Mouse (Mus musculus): ENCODE data around the gene Tnnt3. TPM values are rescaled to one million over a fixed set of nuclear protein-coding genes. Genes with fewer than 3 reads are reported as not detected.
A peak's percentile ranks its signal among the peaks of the same experiment; 100 is the strongest.

Tnnt3 gene
- total and polyA plus RNA-seq, 3 experiments, result 1.1 to 1.8 (median 1.3) TPM

DNA sequence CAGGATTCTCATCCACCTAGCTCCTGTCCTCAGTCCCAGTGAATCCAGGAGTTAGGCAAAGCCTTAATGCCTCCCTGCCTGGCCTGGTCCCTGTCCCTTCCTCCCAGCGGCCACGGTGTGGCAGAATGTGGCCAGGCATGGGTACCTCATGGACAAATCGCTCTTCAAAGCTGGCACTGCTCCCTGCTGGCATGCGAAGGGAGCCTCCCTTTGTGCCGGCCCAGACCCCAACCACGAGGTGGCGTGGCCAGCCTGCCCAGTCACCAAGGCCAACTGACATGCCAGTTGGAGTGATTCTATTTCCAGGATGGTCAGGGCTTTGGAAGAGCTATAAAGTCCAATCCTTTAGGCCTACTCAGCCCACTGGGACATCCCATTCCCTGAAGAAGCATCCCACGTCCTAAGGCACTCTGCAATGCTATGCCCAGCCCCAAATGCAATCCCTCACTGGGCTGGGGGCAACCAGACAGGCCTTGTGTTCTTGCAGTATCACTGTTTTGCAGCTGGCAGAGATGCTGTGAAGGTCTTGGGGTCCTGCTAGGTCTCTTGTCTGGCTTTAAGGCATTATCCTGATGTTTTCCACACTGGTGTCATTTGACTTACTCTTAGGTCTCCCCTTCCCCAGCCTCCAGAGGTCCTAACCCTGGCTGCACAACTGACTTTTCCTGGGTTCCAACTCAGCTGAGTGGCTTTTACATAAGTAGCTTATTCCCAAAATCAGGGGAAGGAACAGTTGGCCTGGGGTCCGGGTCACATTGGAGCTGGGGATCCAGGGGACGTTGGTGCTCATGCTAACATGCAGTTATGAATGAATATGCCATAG is 51.5 kb downstream of the Tnnt3 start:
- H3K4me3 ChIP-seq, result no peak overlapping the region

DNA sequence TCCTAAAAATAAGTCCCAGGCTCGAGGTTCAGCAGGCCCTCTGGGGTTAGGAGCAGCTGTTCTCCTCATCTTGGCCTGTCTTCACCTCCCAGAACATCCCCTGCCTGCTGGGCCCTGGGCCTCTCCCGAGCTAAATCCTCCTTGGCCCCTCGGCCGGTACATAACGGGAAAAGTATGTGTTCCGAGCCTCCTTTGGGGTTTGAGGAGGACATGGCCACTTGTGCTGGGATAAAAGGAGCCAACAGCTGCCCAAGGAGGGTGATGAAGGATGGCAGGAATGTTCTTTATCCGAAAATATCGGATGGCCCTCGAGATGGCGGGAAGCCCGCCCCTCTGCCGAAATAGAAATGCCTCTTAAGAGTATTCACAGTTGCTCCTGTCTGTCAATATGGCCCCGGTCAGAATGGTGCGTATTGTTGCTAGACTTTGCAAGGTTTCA is 52.3 kb downstream of the Tnnt3 start:
- TF ChIP-seq EP300 (IDR thresholded peaks at IDR 0.05; ENCODE audit: insufficient read depth, low read depth, low read length) (no peak), POLR2A (IDR thresholded peaks at IDR 0.05; ENCODE audit: insufficient read depth, low read depth, low read length) (no peak), CTCF (IDR thresholded peaks at IDR 0.05) (no peak)
- intact Hi-C loops (cut with DNase I), result loop anchor here (2.0 kb wide), 1 partner anchor 30 kb away; no protein-coding TSS in a partner anchor
- 71% methylated on average over 14 of the region's 14 CpGs for WGBS
- H3K9ac ChIP-seq (ENCODE audit: low read depth, low read length), result no peak overlapping the region
- no peaks in the 10 kb centered on the region for H3K27me3 ChIP-seq (ENCODE audit: control insufficient read depth, insufficient read depth, low read length)
- H3K36me3 ChIP-seq (ENCODE audit: control insufficient read depth, insufficient read depth, low read length), result no peaks in the 10 kb centered on the region
- DNase-seq, result peak in 1 of 2 experiments; percentile 34
- no peaks in the 10 kb centered on the region for H3K4me1 ChIP-seq (ENCODE audit: control insufficient read depth, insufficient read depth, low read length)
- no peaks in the 10 kb centered on the region for H3K79me2 ChIP-seq (replicated peaks; ENCODE audit: control insufficient read depth, insufficient read depth, low read length)
- H3K27ac ChIP-seq, result no peak overlapping the region
- H3K4me3 ChIP-seq, result no peak overlapping the region

More for the DNA sequence above, 51.5 kb downstream of the Tnnt3 start:
- Histone ChIP-seq H3K4me1 (ENCODE audit: control insufficient read depth, insufficient read depth, low read length) (no peaks in the 10 kb centered on the region), H3K9ac (ENCODE audit: low read depth, low read length) (no peak overlapping the region), H3K36me3 (ENCODE audit: control insufficient read depth, insufficient read depth, low read length) (no peaks in the 10 kb centered on the region), H3K79me2 (replicated peaks; ENCODE audit: control insufficient read depth, insufficient read depth, low read length) (no peaks in the 10 kb centered on the region), H3K27ac (no peak overlapping the region), H3K27me3 (ENCODE audit: control insufficient read depth, insufficient read depth, low read length) (no peaks in the 10 kb centered on the region)
- TF ChIP-seq CTCF (IDR thresholded peaks at IDR 0.05) (peak; percentile 66), POLR2A (IDR thresholded peaks at IDR 0.05; ENCODE audit: insufficient read depth, low read depth, low read length) (no peak)
- DNase-seq, result peak; percentile 53 to 65
- intact Hi-C loops (cut with DNase I), result loop anchor here (2.0 kb wide), 1 partner anchor 31 kb away; no protein-coding TSS in a partner anchor
- 72% methylated on average over 10 of the region's 10 CpGs for WGBS

DNA sequence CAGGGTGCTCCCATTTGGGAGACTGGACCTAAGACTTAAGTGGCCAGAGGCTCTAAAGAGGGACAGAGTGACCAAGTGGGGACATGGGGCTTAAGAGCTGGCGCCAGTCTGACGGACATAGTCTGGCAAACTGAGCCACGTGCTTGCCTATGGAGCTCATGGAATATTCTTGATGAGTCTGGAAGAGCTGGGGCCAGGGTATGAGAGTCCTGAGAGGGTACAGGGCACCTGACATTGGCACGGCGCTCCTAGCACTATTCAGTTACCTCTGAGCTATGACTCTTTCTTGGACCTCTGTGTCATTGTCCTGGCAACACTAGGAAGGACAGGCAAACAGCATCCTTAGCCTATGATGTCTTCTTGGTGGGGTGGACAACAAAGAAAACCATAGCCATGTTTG is 53.1 kb downstream of the Tnnt3 start:
- Histone ChIP-seq H3K9ac (ENCODE audit: low read depth, low read length) (no peak overlapping the region), H3K27me3 (ENCODE audit: control insufficient read depth, insufficient read depth, low read length) (no peaks in the 10 kb centered on the region), H3K4me3 (no peak overlapping the region), H3K4me1 (ENCODE audit: control insufficient read depth, insufficient read depth, low read length) (no peaks in the 10 kb centered on the region), H3K36me3 (ENCODE audit: control insufficient read depth, insufficient read depth, low read length) (no peaks in the 10 kb centered on the region), H3K79me2 (replicated peaks; ENCODE audit: control insufficient read depth, insufficient read depth, low read length) (no peaks in the 10 kb centered on the region), H3K27ac (no peak overlapping the region)
- WGBS, result 95% methylated on average over 5 of the region's 5 CpGs
- DNase-seq, result no peak
- TF ChIP-seq CTCF (IDR thresholded peaks at IDR 0.05), result no peak
- intact Hi-C loops (cut with DNase I), result loop anchor here (2.0 kb wide), 1 partner anchor 29 kb away; no protein-coding TSS in a partner anchor

DNA sequence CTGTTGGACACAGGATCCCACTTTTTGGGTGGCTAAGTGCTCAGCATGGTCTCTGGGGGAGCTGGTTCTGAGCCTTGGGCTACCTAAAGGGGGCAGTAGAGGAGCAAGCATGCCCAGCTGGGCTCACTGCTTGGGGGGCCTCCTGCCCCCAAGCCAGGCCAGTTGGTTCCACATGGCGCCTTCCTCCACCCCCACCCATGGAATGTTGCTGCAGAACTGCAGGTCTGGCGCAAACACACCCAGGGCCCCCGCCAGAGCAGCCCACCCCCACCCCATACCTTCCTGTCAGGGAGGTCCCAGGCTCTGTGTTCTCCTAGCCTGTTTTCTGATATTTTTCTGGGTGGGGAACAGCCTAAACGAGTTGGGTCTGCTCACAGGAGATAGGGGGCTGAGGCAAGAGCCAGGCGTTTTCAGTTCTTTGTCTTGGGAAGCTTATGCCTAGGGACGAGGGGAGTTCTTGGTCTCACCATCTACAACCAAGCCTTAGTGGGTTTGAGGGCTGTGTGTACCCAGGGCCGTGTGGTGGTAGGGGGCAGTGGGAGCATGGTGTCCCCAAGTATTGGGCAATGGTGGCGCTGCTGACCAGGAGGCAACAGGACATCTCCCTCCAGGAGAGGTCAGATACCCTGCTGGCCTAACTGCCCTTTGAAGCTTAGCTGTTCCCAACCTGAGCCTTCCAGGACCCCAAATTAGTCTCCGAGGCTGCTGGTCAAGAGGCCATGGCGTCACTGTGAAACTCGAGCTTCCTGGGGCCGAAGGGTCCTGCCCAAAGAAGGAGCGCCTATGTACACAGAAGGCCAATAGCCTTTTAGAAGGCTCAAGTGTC is 54.2 kb downstream of the Tnnt3 start:
- 78% methylated on average over 13 of the region's 13 CpGs for WGBS
- H3K4me1 ChIP-seq (ENCODE audit: control insufficient read depth, insufficient read depth, low read length), result no peaks in the 10 kb centered on the region
- no peak overlapping the region for H3K9ac ChIP-seq (ENCODE audit: low read depth, low read length)
- no peak overlapping the region for H3K27ac ChIP-seq
- TF ChIP-seq POLR2A (IDR thresholded peaks at IDR 0.05; ENCODE audit: insufficient read depth, low read depth, low read length) (no peak), CTCF (IDR thresholded peaks at IDR 0.05) (0 out of 2 replicates have a peak, but pooled peaks have one; percentile 7)
- intact Hi-C loops (cut with DNase I), result no loop called here
- DNase-seq, result no peak
- H3K4me3 ChIP-seq, result no peak overlapping the region
- H3K79me2 ChIP-seq (replicated peaks; ENCODE audit: control insufficient read depth, insufficient read depth, low read length), result no peaks in the 10 kb centered on the region
- no peaks in the 10 kb centered on the region for H3K36me3 ChIP-seq (ENCODE audit: control insufficient read depth, insufficient read depth, low read length)
- H3K27me3 ChIP-seq (ENCODE audit: control insufficient read depth, insufficient read depth, low read length), result no peaks in the 10 kb centered on the region

DNA sequence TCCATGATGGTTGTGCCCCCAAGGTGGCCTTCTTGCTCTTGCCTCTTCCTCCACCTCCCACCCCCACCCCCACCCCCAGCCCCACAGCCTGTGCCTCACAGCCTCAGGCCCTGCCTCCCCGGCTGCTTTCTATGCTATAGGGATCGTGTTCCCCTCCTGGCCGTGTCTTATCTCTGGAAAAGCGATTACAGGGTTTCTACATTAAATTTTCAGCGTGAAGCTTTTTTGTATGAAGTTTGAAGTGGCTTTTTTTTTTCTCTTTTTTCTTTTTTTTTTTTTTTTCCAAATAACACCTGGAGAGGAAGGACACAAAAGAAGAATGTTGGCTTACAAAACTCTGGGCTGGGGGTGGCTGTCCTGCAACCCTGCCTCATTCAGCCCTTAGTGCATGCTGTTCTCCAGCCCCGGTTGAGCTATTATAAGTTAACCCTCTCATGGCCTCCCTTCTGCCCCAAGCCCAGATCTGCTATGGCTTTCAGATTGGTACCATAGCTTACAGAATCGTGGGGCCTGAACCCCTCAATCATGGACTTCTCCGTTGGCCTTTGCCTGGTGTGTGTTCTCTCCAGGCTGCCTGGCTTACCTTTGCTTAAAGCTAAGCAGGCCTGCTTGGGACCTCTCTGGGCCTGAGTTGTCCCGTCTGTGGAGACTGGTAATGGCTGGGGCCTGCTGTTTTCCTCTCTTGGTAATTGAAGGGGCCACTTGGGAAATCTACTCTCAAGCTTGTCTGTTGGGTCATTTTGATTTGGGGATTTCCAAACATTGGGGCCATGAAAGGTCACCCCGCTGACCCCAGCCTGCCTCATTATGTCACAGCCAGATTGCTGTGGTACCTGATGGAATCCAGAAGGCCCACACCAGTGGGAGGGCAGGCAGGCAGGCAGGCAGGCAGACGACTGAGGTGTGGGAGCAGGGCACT is 55.0 kb downstream of the Tnnt3 start:
- no peaks in the 10 kb centered on the region for H3K27me3 ChIP-seq (ENCODE audit: control insufficient read depth, insufficient read depth, low read length)
- no peak overlapping the region for H3K9ac ChIP-seq (ENCODE audit: low read depth, low read length)
- H3K4me1 ChIP-seq (ENCODE audit: control insufficient read depth, insufficient read depth, low read length), result no peaks in the 10 kb centered on the region
- no peaks in the 10 kb centered on the region for H3K79me2 ChIP-seq (replicated peaks; ENCODE audit: control insufficient read depth, insufficient read depth, low read length)
- 71% methylated on average over 11 of the region's 11 CpGs for WGBS
- H3K4me3 ChIP-seq, result no peak overlapping the region
- H3K36me3 ChIP-seq (ENCODE audit: control insufficient read depth, insufficient read depth, low read length), result no peaks in the 10 kb centered on the region
- intact Hi-C loops (cut with DNase I), result no loop called here
- no peak for DNase-seq
- no peak overlapping the region for H3K27ac ChIP-seq
- no peak for TF ChIP-seq POLR2A (IDR thresholded peaks at IDR 0.05; ENCODE audit: insufficient read depth, low read depth, low read length)
- no peak for TF ChIP-seq EP300 (IDR thresholded peaks at IDR 0.05; ENCODE audit: insufficient read depth, low read depth, low read length)
- TF ChIP-seq CTCF (IDR thresholded peaks at IDR 0.05), result no peak
